Mouse (Mus musculus): ENCODE measurements at regions not wholly inside any gene's neighbourhood (a gene's known extent, or its start where the extent isn't known, plus 50 kb on each side); places are given as distances from the start of the nearest gene placed in this dataset.

DNA sequence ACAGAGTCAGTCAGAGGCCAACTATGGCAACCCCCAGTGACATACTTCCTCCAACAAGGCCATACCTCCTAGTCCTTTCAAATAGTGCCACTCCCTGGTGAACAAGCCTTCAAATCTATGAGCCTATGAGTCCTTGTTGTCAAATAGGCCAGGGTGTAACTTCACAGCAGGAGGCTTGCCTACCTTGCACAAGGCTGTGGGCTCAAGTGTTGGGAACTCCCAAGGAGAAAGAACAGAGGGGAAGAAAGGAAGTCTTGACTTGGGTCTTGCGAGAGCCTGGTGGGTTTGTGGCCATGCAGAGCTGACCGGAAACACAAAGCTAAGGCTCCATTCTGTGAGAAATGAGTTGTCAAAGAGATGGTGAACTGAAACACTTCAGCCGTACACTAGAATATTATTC, 154.6 kb upstream of the Spdye4c start:
- TF ChIP-seq CTCF (IDR thresholded peaks at IDR 0.05; ENCODE audit: control insufficient read depth, insufficient read depth, insufficient replicate concordance, low read depth, low read length) (no peak), POLR2A (IDR thresholded peaks at IDR 0.05; ENCODE audit: control insufficient read depth, low read depth, low read length) (no peak)
